Mouse (Mus musculus) bone marrow macrophage, adult 2 months (primary cell): ENCODE measurements at regions not wholly inside any gene's neighbourhood (a gene's known extent, or its start where the extent isn't known, plus 50 kb on each side); places are given as distances from the start of the nearest gene placed in this dataset.

Source experiments
- H3K27ac ChIP-seq: 2 replicates; pipeline ENCODE4 v1.5.1; 2012; ENCODE audit warnings: low read depth, low read length; ENCODE audit not compliant: insufficient read depth
- H3K4me1 ChIP-seq: 2 replicates; pipeline ENCODE4 v1.6.1; 2012; ENCODE audit warnings: low read length; ENCODE audit not compliant: control insufficient read depth, insufficient read depth
- H3K4me3 ChIP-seq: 2 replicates; pipeline ENCODE4 v1.5.1; 2012; ENCODE audit warnings: mild to moderate bottlenecking, low read length, moderate library complexity; ENCODE audit not compliant: insufficient read depth
- CTCF ChIP-seq: IDR thresholded peaks from 2 replicates; pipeline ENCODE4 v1.5.1; 2012; ENCODE audit warnings: low read depth, mild to moderate bottlenecking, low read length, moderate library complexity
- POLR2A ChIP-seq: IDR thresholded peaks from 2 replicates; pipeline ENCODE4 v1.6.1; 2012; ENCODE audit warnings: mild to moderate bottlenecking, low read depth, low read length, borderline replicate concordance

DNA sequence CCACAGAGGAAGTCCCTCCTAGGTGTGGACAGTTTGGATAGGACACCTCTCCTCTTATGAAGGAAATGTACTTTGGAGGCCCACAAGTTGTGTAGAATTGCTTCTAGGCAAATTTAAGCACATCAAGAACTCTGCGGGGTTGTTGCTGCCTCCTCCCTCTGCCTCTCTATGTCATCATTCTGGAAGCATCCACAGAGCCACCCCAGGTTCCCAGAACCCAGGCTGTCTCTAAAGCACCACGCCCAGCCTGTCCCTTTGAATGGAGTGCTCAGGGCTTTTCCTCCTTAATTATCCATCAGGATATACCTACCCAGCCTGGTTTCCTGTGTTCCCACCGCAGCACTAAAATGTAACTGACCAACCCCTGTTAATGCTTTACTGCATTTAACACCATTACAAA lies 195.4 kb downstream of the Calcrl start:
- no peak overlapping the region for H3K27ac ChIP-seq
- no peak for TF ChIP-seq POLR2A
- H3K4me3 ChIP-seq, result no peak overlapping the region
- peaks cover 6% of the 10 kb centered on the region; the same call in 1 of the 2 replicates for H3K4me1 ChIP-seq

DNA sequence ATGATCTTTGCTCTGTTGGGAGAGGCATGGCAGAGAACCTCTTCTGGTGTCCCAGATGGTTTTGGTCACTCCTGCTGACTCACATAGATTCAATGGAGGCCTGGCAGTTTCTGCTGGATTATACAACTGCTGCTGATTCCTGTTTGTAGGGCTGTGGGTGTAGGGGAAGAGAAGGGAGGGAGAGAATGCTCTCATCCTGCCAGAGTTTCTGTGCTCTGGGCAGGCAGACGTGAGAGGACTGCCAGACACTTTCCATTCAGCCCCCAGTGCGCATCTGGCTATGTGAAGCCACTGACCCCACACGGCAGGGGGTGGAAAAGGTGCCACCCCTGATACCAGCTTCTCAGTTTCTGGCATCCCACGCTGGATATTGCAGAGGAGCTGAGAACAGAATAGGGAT lies 189.6 kb downstream of the Calcrl start:
- no peak for TF ChIP-seq CTCF
- TF ChIP-seq POLR2A, result no peak
- Histone ChIP-seq H3K4me3 (no peak overlapping the region), H3K4me1 (no peaks in the 10 kb centered on the region), H3K27ac (no peak overlapping the region)

- H3K4me3 ChIP-seq, result no peak overlapping the region
- no peak for TF ChIP-seq CTCF
- TF ChIP-seq POLR2A, result no peak
- H3K4me1 ChIP-seq, result peaks cover 5% of the 10 kb centered on the region
Measured at GRCm38 (mm10) chr2:84241244-84241643, 184.0 kb downstream of the Calcrl start.

GRCm38 (mm10) chr2:84241986-84242385 lies 183.2 kb downstream of the Calcrl start:
- Histone ChIP-seq H3K27ac (no peak overlapping the region), H3K4me1 (peaks cover 8% of the 10 kb centered on the region), H3K4me3 (no peak overlapping the region)
- TF ChIP-seq POLR2A (no peak), CTCF (no peak)

More at GRCm38 (mm10) chr2:84241244-84241643, 184.0 kb downstream of the Calcrl start:
- no peak overlapping the region for H3K27ac ChIP-seq

- no peak overlapping the region for H3K27ac ChIP-seq
- no peak for TF ChIP-seq CTCF
- TF ChIP-seq POLR2A, result no peak
- H3K4me3 ChIP-seq, result no peak overlapping the region
- H3K4me1 ChIP-seq, result peaks cover 24% of the 10 kb centered on the region
Measured at GRCm38 (mm10) chr2:84245900-84246299, 179.3 kb downstream of the Calcrl start.

- TF ChIP-seq POLR2A (no peak), CTCF (no peak)
Measured at GRCm38 (mm10) chr2:84246562-84246961, 178.6 kb downstream of the Calcrl start.

GRCm38 (mm10) chr2:84248169-84248568 lies 177.0 kb downstream of the Calcrl start:
- Histone ChIP-seq H3K4me3 (no peak overlapping the region), H3K27ac (peak overlapping the region; percentile 42; the same call in 1 of the 2 replicates), H3K4me1 (peaks cover 31% of the 10 kb centered on the region)
- TF ChIP-seq CTCF (no peak), POLR2A (no peak)

More at GRCm38 (mm10) chr2:84246562-84246961, 178.6 kb downstream of the Calcrl start:
- peaks cover 28% of the 10 kb centered on the region for H3K4me1 ChIP-seq
- H3K27ac ChIP-seq, result 0 out of 2 replicates have a peak overlapping the region, but pooled peaks have one; percentile 10
- H3K4me3 ChIP-seq, result no peak overlapping the region

GRCm38 (mm10) chr2:84249871-84250270 lies 175.3 kb downstream of the Calcrl start:
- Histone ChIP-seq H3K4me1 (peaks cover 37% of the 10 kb centered on the region), H3K27ac (no peak overlapping the region), H3K4me3 (no peak overlapping the region)
- no peak for TF ChIP-seq CTCF
- TF ChIP-seq POLR2A, result no peak

- Histone ChIP-seq H3K4me3 (no peak overlapping the region), H3K27ac (no peak overlapping the region), H3K4me1 (peaks cover 31% of the 10 kb centered on the region)
- TF ChIP-seq POLR2A (no peak), CTCF (no peak)
Measured at GRCm38 (mm10) chr2:84252076-84252475, 173.1 kb downstream of the Calcrl start.

DNA sequence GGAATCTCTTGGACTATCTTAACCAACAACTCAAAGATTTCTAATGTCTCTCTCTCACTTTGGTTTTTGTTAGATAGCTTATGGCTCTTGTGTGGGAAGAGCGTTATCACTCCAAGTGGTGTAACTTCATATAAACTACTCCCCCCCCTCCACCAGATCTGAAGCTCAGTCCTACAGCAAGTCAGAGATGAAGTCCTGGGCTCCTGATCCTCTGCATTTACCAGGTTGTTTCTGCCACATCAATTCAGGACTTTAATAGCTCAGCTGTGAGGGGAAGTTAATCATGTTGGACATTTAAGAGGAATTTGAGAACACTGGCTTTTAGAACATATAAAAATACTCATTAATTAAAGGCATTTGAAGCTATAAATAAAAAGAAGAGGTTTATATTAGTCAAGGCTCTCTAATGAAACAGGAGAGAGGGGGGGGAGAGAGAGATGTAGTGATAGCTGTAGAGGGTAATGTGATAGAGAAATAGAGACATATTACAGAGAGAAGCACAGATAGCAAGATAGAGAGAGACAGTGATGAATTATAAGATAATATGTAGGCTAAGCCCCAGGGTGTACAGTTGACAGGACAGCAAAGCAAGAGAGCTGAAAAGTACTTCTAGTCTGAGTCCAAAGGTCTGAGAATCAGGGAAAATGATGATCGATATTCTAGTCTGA lies 166.7 kb downstream of the Calcrl start:
- H3K4me1 ChIP-seq, result peaks cover 9% of the 10 kb centered on the region
- no peak for TF ChIP-seq CTCF
- no peak for TF ChIP-seq POLR2A
- no peak overlapping the region for H3K4me3 ChIP-seq
- no peak overlapping the region for H3K27ac ChIP-seq
